Mouse (Mus musculus): ENCODE data around the gene Agbl4.

- TF ChIP-seq POLR2A (IDR thresholded peaks at IDR 0.05; ENCODE audit: borderline replicate concordance, extremely low read depth, insufficient read depth, insufficient read length, poor library complexity, severe bottlenecking) (no peak), CTCF (IDR thresholded peaks at IDR 0.05; ENCODE audit: borderline replicate concordance, extremely low read depth, insufficient read depth, insufficient read length) (no peak)
Measured at GRCm38 (mm10) chr4:111383101-111383500, 985.6 kb downstream of the Agbl4 start.
